Mouse (Mus musculus) liver, adult (tissue): ENCODE results near the gene Aff1.

Source experiments
- GATA4 ChIP-seq: IDR thresholded peaks from 2 replicates; pipeline ENCODE4 v1.6.1; 2014; ENCODE audit warnings: mild to moderate bottlenecking, low read length; ENCODE audit not compliant: insufficient replicate concordance

The Aff1 gene

DNA sequence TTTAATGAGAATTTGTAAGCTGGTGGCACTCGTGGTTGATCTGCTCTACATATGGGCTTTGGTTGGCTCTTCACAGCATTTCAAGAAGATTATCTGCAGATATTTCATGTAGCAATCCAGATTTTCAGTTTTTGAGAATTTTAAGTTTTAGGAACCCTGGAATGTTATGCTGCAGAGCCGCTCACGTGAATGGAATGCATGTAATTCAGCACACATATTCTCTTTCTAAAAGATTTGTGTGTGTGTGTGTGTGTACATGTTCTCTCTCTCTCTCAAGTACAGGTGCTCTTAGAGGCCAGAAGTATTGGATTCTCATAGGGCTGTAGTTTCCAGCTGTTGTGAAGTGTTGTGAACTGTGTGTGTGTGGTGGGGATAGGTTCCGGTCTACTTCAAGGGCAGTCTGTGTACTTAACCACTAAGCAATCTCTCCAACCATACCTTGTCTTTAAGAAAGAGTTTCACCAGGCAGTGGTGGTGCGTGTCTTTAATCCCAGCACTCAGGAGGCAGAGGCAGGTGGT lies 24.7 kb downstream of the Aff1 start:
- no peak for TF ChIP-seq GATA4

DNA sequence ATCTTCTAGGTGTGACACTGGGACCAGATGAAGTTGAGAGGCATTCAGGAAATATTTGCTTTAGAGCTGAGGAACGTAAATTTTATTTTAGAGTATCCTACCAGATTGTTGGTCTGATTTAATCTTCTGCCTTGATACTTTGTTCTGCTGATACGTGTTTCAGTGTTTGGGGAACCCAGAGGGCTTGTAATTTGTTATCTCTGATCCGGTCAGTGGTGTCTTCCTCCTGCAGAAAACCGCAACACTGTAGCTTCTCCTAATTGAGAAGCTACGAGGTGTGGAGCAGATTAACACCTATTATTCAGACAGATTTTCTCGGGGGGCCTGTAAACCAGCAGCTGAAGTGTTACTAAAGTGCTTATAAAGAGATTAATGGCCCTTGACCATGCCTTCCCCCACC lies 27.0 kb downstream of the Aff1 start:
- TF ChIP-seq GATA4: no peak

DNA sequence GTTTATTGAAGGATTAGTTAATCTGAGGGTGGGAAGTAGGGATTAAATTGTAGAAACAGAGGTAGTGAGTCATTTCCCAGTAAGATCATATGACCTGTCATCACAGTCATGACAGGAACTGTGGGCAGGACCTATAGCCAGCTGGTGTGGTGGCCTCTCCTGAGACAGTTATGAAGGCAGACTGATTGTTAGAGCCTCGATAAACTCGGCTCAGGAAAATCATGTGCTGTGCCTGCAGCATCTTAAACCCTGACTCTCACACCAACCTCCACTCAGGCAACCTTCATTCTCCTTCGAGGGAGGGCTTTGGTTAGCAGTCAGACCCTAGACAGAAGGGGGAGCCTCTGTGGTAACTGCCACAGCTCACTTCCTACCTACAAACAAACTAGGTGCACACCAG lies 27.7 kb downstream of the Aff1 start:
- TF ChIP-seq GATA4: no peak

DNA sequence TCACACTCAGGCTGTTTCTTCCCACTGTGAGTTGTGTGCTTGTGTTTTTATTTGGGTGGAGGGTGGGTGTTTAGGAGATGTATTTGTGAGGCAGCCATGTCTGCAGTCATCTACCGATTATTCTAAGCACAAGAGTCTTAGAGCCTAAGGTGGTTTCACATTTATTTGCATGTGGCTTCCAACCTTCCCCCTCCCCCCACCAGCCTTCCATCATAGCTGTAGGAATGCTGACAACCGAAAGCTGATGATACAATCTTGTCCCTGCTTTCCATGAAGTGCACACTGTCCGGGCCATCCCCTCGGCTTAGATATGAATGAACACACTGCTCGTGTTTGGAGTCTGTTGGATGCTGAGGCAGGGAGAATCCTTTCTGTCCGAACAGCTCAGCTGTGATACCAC lies 28.8 kb downstream of the Aff1 start:
- TF ChIP-seq GATA4: no peak

DNA sequence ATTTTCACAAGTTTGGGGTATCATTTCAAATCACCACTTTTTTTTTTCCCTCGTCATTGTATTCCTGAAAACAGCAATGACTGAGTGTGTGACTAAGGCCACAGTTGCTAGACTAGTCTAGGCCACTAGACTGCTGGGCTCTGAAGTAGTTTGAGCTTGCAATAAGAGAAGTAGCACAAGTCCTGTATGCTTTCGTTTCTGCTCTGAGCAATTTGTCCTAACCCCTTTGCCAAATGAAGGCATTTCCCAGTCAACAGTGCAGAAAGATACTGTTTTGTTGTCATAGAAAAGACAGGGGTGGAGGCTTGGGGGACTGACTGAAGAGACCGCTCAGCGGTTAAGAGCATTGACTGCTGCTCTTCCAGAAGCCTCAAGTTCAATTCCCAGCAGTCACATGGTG lies 29.3 kb downstream of the Aff1 start:
- TF ChIP-seq GATA4: no peak

DNA sequence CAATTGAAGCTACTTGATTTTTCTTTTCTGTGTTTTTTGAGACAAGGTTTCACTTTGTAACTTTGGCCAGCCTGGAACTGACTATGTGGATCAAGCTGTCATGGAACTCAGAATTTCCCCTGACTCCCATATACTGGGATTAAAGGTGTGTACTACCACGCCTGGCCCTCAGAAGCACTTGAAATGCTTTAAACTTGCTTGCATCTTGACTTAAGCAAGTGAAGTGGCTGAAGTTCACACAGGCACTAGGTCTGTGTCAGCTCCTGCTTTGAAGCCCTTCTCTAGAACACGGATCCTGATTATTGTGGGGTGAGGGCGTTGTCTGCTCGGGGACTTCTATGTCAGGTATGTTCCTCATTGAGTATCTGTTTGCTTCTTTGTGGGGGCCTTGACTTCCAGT lies 30.5 kb downstream of the Aff1 start:
- no peak for TF ChIP-seq GATA4

DNA sequence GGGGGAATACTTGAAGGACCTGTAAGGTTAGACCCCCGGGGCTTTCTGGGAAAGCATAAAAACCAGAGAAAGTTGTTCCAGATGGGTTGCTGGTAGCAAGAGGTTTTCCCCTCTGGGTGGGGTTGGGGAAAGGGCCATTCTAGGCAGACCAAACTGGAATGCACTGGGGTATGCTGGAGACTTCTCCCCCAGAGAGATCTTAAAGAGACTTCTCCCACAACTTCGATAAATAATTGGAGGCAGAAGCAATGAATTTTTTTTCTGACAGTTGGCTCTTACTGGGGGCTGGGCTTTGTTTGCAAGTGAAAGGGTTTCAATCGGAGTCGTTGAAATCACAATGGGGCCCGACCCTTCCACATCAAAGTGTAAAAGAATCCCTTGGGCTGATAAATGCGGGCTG lies 32.2 kb downstream of the Aff1 start:
- TF ChIP-seq GATA4: no peak

DNA sequence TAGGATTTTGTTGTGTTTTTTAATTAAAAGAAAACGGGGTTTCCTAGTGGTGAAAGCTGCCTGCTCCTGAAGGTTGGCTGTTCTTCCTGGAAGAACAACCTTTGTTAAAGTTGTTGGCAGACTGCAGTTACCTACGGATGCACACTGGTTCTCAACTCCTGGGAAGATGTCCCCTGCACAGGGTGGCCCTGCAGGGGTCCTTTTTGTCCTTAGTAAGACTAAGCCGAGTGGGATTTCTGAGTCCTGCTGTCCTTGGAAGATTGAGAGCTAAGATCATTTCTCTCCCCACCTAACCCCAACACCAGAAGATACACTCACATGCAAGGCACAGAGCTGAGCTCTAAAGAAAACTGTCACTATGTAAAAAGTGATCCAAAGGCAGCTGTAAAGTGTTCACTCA lies 32.6 kb downstream of the Aff1 start:
- TF ChIP-seq GATA4: no peak

DNA sequence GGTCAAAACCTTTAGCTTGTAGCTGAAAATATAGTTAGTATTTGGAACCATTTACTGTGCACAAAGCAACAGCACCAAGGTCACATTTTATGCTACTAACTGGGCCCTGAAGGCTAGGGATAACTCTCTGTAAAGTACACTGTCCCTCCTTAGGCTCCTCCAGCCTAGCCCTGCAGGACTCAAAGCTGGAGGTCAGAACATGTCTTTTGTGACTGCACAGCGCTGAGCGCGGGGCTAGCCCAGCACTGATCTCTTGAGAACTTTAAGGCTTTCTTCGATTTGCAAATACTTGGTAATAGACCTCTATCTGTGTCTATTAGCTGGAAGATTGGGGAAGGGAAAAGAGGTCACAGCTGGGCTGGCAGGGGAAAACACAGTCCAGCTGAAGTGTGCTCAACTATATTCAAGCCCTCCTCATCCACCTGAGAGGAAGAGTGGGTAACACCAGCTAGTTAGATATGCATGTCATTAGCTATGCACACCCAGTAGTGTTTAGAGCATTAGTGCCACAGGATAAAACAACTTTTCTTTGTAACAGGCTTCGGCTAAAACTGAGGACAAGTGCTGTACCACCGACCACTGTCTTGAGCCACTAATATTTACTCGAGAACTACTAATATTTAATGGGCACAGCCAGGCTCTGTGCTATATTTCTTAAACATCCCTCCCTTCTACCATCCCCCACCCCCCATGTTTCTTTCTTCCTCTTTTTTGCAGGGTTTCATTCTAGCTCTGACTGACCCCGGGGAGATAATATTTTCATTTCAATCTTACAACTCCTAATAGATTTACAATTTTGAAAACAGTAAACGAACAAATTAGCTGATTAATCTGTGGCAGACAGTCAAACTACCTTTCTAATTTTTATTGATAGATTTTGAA lies 33.3 kb downstream of the Aff1 start:
- TF ChIP-seq GATA4: no peak

DNA sequence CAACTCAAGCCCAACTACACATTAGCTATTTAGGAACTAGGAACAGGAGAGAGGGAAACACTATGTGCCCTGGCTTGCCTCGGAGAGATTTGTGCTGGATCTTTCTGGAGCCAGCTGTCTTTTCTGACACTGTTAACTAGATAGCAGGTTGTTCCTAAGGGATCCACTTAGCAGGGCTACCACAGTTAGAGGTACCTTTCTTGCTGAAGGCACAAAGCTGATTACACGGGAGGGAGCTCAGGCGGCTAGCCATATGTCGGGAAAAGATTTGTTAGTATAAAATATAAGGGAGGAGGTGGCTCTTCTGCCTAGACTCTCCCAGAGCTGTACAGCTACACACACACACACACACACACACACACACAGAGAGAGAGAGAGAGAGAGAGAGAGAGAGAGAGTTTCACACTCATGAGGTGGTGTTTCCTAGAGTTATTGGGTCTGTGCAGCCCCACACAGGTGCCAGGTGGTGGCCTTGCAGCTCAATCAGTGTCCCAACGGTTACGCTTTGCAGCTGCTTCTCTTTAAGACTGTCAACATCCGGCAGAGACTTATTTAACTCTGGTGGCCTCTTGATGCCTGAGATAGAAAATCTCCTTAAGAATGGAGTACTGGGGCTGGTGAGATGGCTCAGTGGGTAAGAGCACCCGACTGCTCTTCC lies 34.2 kb downstream of the Aff1 start:
- TF ChIP-seq GATA4: no peak

DNA sequence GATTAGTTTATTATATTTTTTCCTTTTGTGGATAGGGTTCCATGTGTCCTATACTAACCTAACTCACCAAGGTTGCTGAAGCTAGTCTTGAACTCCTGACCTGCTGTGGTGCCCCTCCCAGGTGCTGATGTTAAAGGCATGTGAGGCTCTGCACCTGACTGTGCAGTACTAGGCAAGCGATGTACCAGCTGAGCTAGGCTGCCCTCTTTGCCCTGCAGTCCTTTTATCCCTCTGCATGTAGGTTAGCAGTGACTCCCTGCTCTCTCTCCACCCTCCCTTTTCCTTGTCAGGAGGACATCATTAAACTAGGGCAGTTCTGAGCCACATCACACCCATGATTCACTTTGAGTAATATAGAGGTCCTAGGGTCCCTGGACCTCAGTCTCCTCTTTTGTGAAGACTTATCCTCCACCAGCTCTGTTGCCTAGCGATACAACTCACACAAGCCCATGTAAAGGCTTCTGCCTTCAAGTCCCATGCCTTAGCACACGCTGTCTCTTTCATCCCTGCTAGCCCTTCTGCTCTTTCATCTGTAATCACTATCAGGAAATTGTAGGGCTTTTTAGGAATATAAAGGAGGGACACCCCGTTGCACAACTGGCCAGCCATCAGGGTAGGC lies 35.7 kb downstream of the Aff1 start:
- no peak for TF ChIP-seq GATA4

DNA sequence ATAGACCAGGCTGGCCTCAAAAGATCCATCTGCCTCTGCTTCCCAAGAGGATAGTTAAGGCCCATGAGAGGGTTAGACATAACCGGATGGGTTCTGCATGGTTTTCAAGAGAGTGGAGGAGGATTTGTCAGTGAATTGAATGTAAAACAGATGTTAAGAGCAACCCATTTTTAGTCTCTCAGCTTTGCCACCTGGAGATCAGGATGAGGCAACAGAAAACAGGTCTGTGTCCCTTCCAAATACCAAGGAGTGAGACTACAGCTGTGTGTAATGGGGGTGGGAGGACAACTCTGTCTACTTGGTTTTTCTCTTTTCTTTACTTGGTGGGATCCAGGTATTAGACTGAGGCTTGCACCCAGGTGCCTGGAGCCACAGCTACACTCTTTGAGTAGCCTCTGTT lies 37.1 kb downstream of the Aff1 start:
- TF ChIP-seq GATA4: no peak

DNA sequence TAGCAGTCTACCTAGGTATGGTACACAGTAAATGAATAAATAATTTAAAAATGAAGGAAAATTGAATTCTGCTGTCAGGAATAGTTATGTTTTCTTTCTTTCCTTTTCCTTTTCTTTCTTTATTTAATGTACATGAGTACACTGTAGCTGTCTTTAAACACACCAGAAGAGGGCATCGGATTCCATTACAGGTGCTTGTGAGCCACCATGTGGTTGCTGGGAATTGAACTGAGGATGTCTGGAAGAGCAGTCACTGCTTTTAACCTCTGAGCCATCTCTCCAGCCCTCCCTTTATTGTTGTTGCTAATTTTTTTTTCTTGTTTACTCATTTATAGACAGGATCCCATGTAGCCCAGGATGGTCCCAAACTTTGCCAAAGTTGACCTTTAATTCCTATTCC lies 38.0 kb downstream of the Aff1 start:
- no peak for TF ChIP-seq GATA4

DNA sequence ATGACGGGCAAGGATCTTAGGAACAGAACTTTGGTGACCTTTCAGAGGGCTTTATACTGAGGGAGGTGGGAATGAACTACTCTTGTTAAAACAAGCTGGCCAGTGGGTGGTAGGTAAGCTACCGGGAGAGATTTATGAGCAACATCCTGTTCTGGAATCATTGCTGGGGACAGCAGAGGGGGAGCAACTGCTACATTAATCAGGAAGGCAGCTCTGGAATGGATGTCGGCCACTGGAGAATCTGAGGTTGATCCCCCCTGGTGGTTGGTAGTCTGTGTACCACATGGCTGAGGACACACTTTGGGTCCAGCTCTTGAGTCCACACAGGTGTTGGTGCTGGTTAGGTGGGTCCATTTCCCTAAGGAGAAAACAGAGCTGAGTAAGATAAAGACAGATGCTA lies 38.6 kb downstream of the Aff1 start:
- no peak for TF ChIP-seq GATA4

DNA sequence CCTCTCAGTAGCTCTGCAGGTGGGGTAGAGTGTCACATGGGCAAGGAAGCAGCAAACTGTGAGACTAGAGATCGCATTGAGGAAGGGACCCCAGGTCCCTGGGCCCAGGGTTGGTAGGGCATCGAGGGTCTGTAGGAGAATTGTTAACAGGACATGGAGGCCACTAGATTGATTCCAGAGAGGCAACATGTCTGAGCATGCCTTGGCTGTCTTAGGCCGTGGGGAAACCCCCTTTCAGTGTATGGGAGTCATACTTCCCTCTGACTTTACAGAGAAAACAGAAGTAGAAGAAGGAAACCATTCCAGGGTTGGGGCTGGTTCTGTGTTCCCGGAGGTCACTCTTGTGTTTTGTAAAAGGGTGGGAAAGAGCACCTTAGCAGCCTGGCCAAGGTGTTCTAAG lies 40.4 kb downstream of the Aff1 start:
- no peak for TF ChIP-seq GATA4
